ENCODE assay signal across 25 mouse cellular contexts in genomic region chr9:78473588-78473987, GRCm38 (mm10). TPM values are rescaled to one million over a fixed set of nuclear protein-coding genes. Genes with fewer than 3 reads are reported as not detected.
DNase-seq lines count a peak whose midpoint lies in the region; ATAC-seq and TF ChIP-seq lines count a peak whose summit lies in the region.
"Had no signal": no experiment of that assay in that cellular context is flagged by ENCODE, and none has a peak within 500 bp of the region (broad histone marks: within the 10 kb centered on the region; RNA-seq: fewer than 3 reads in every experiment).

No protein-coding gene starts in this region.

- H3K79me2 ChIP-seq in myocyte (ENCODE audit: control insufficient read depth, insufficient read depth) = peaks cover 7% of the 10 kb centered on the region

- H3K9me3 ChIP-seq in forebrain, embryonic 14.5 days (replicated peaks; ENCODE audit: control insufficient read depth, low read length) = no peaks in the 10 kb centered on the region
- no peaks in the 10 kb centered on the region for H3K9me3 ChIP-seq in forebrain, embryonic 11.5 days (ENCODE audit: control insufficient read depth, low read length)
- no peaks in the 10 kb centered on the region for H3K9me3 ChIP-seq in liver, embryonic 12.5 days (replicated peaks)
- H3K9me3 ChIP-seq: embryonic facial prominence, embryonic 15.5 days; heart, embryonic 15.5 days; hindbrain, embryonic 10.5 days; intestine, embryonic 15.5 days; limb, embryonic 15.5 days; midbrain, embryonic 10.5 days; stomach, embryonic 15.5 days had no signal

- no peaks in the 10 kb centered on the region for H3K27me3 ChIP-seq in forebrain, embryonic 14.5 days (replicated peaks; ENCODE audit: control insufficient read depth, insufficient read depth, low read length)
- no peaks in the 10 kb centered on the region for H3K27me3 ChIP-seq in forebrain, embryonic 11.5 days (ENCODE audit: control insufficient read depth, insufficient read depth, low read length)
- no peaks in the 10 kb centered on the region for H3K27me3 ChIP-seq in myocyte (ENCODE audit: control insufficient read depth, insufficient read depth, insufficient read length)
- H3K27me3 ChIP-seq in liver, embryonic 12.5 days (replicated peaks) = no peaks in the 10 kb centered on the region
- H3K27me3 ChIP-seq: embryonic facial prominence, embryonic 15.5 days; heart, embryonic 15.5 days; intestine, embryonic 15.5 days; limb, embryonic 15.5 days; stomach, embryonic 15.5 days had no signal

- no peak overlapping the region for H3K9ac ChIP-seq in forebrain, embryonic 14.5 days (ENCODE audit: low read length)
- H3K9ac ChIP-seq in forebrain, embryonic 11.5 days (ENCODE audit: low read length) = no peak overlapping the region
- no peak overlapping the region for H3K9ac ChIP-seq in liver, embryonic 12.5 days
- H3K9ac ChIP-seq: embryonic facial prominence, embryonic 15.5 days; heart, embryonic 15.5 days; intestine, embryonic 15.5 days; limb, embryonic 15.5 days; liver, postnatal 0 days; stomach, embryonic 15.5 days had no signal

- peaks cover 81% of the 10 kb centered on the region for H3K36me3 ChIP-seq in forebrain, embryonic 14.5 days (ENCODE audit: control insufficient read depth, insufficient read depth, low read length)
- H3K36me3 ChIP-seq in forebrain, embryonic 11.5 days (ENCODE audit: control insufficient read depth, insufficient read depth, low read length) = peaks cover 9% of the 10 kb centered on the region; the same call in 1 of the 2 replicates
- peaks cover 45% of the 10 kb centered on the region for H3K36me3 ChIP-seq in myocyte (ENCODE audit: control insufficient read depth, insufficient read depth)
- H3K36me3 ChIP-seq in liver, embryonic 12.5 days = peaks cover 92% of the 10 kb centered on the region

- H3K4me2 ChIP-seq in forebrain, embryonic 14.5 days (ENCODE audit: low read length) = no peak overlapping the region
- no peak overlapping the region for H3K4me2 ChIP-seq in forebrain, embryonic 11.5 days (ENCODE audit: low read depth, low read length, severe bottlenecking)
- no peak overlapping the region for H3K4me2 ChIP-seq in myocyte (ENCODE audit: low read depth)
- no peak overlapping the region for H3K4me2 ChIP-seq in liver, embryonic 12.5 days
- H3K4me2 ChIP-seq: embryonic facial prominence, embryonic 15.5 days; heart, embryonic 15.5 days; intestine, embryonic 15.5 days; limb, embryonic 15.5 days; stomach, embryonic 15.5 days had no signal

- no peak overlapping the region for H3K4me3 ChIP-seq in forebrain, embryonic 14.5 days (ENCODE audit: low read depth, low read length)
- H3K4me3 ChIP-seq in forebrain, embryonic 11.5 days (ENCODE audit: low read depth, low read length) = no peak overlapping the region
- H3K4me3 ChIP-seq in myocyte = no peak overlapping the region
- no peak overlapping the region for H3K4me3 ChIP-seq in liver, embryonic 12.5 days
- H3K4me3 ChIP-seq: embryonic facial prominence, embryonic 15.5 days; gastrocnemius, adult 2 months; heart, adult 2 months; heart, embryonic 15.5 days; hindbrain, embryonic 10.5 days; intestine, embryonic 15.5 days; left cerebral cortex, adult 2 months; limb, embryonic 15.5 days; midbrain, embryonic 10.5 days; stomach, embryonic 15.5 days had no signal

- DNase-seq in forebrain, embryonic 14.5 days (ENCODE audit: low spot score) = peak; percentile 22
- DNase-seq in forebrain, embryonic 11.5 days (ENCODE audit: low spot score) = no peak
- DNase-seq in left cerebral cortex, postnatal 4 days = peak; percentile 31
- DNase-seq in left cerebral cortex, postnatal 10 days (ENCODE audit: extremely low spot score in 1 of 2, low spot score in 2 of 2) = no peak
- DNase-seq in ES-CJ7 (ENCODE audit: low read depth, low spot score) = peak; percentile 58
- no peak for DNase-seq in gastrocnemius, postnatal 25 days
- DNase-seq: adrenal gland, adult 8-10 months; cerebellum, adult 11-12 months; embryo, embryonic 11 days; gastrocnemius, adult 2 months; heart, adult 2 months; liver, postnatal 0 days; right cerebral cortex, adult 18-20 months; spleen, adult 18-20 months had no signal

- intact Hi-C loops in left cerebral cortex, postnatal 4 days (cut with DNase I) = no loop called here
- intact Hi-C loops in left cerebral cortex, postnatal 10 days (cut with DNase I) = no loop called here

- H3ac ChIP-seq in myocyte (ENCODE audit: control insufficient read depth, insufficient read length) = no peak overlapping the region

- TF ChIP-seq POLR2A in myocyte (IDR thresholded peaks at IDR 0.05; ENCODE audit: insufficient read length, low read depth) = no peak

- no peaks in the 10 kb centered on the region for H3K4me1 ChIP-seq in forebrain, embryonic 14.5 days (ENCODE audit: control insufficient read depth, insufficient read depth, low read length)
- no peaks in the 10 kb centered on the region for H3K4me1 ChIP-seq in forebrain, embryonic 11.5 days (replicated peaks; ENCODE audit: control insufficient read depth, insufficient read depth, low read length)
- H3K4me1 ChIP-seq in liver, embryonic 12.5 days = peaks cover 5% of the 10 kb centered on the region; the same call in 1 of the 2 replicates
- H3K4me1 ChIP-seq: embryonic facial prominence, embryonic 15.5 days; hindbrain, embryonic 10.5 days; intestine, embryonic 15.5 days; limb, embryonic 15.5 days; midbrain, embryonic 10.5 days; stomach, embryonic 15.5 days had no signal

- ATAC-seq in forebrain, embryonic 14.5 days = no peak
- no peak for ATAC-seq in forebrain, embryonic 11.5 days (replicated peaks; ENCODE audit: low FRiP score)
- no peak for ATAC-seq in liver, embryonic 12.5 days
- ATAC-seq: intestine, embryonic 15.5 days; liver, postnatal 0 days had no signal

- WGBS in forebrain, embryonic 14.5 days = 76% methylated on average over 8 of the region's 8 CpGs
- WGBS in forebrain, embryonic 11.5 days = 87% methylated on average over 8 of the region's 8 CpGs
- WGBS in liver, embryonic 12.5 days (ENCODE audit: insufficient replicate concordance) = 85% methylated on average over 8 of the region's 8 CpGs

- no peak overlapping the region for H3K27ac ChIP-seq in forebrain, embryonic 14.5 days (ENCODE audit: low read depth, low read length)
- H3K27ac ChIP-seq in forebrain, embryonic 11.5 days (ENCODE audit: low read depth, low read length) = no peak overlapping the region
- no peak overlapping the region for H3K27ac ChIP-seq in liver, embryonic 12.5 days
- H3K27ac ChIP-seq: embryonic facial prominence, embryonic 15.5 days; gastrocnemius, adult 2 months; heart, adult 2 months; heart, embryonic 15.5 days; hindbrain, embryonic 10.5 days; intestine, embryonic 15.5 days; left cerebral cortex, adult 2 months; limb, embryonic 15.5 days; midbrain, embryonic 10.5 days; stomach, embryonic 15.5 days had no signal

TF ChIP-seq in myocyte, 11 proteins besides CTCF, POLR2A, EP300 and RAD21:
- TF ChIP-seq TCF12 (IDR thresholded peaks at IDR 0.05; ENCODE audit: insufficient read depth, poor library complexity, severe bottlenecking) = no peak
- TF ChIP-seq POLR2AphosphoS2 (IDR thresholded peaks at IDR 0.05; ENCODE audit: insufficient read length, low read depth) = peak; percentile 50
TF ChIP-seq in myocyte: peak in this region for 1.

RNA-seq across cellular contexts. Expression of gene Eef1a1, which starts 15.4 kb away (rescaled TPM):
- 4,517 and 5,265 TPM in 2 replicates for polyA plus RNA-seq in forebrain, embryonic 14.5 days (2014; fragmentation: Nextera tagmentation; extraction: Ambion mirVana)
- polyA plus RNA-seq in forebrain, embryonic 11.5 days (2014; fragmentation: Nextera tagmentation; extraction: Ambion mirVana) = 4,522 and 4,661 TPM in 2 replicates
- total RNA-seq in left cerebral cortex, postnatal 4 days (2021) = 1,000 to 10,000 TPM; 5,205 to 5,346 TPM
- 1,000 to 10,000 TPM; 3,801 to 3,978 TPM for total RNA-seq in left cerebral cortex, postnatal 10 days (2021)
- 8,203 TPM for polyA plus RNA-seq in myocyte (2012; fragmentation: generic; extraction: Trizol)
- polyA plus RNA-seq in liver, embryonic 12.5 days (2016; fragmentation: Nextera tagmentation; extraction: Ambion mirVana) = 2,705 and 2,706 TPM in 2 replicates
- 100 to 1,000 TPM; 488 to 752 TPM for total RNA-seq in gastrocnemius, postnatal 25 days (2021)

RNA-seq across cellular contexts. Expression of gene Gm17324, which starts 25.0 kb away (rescaled TPM):
- polyA plus RNA-seq in forebrain, embryonic 14.5 days (2014; fragmentation: Nextera tagmentation; extraction: Ambion mirVana) = 0.52 and 0.56 TPM in 2 replicates
- 0.72 and 0.80 TPM in 2 replicates for polyA plus RNA-seq in forebrain, embryonic 11.5 days (2014; fragmentation: Nextera tagmentation; extraction: Ambion mirVana)
- total RNA-seq in left cerebral cortex, postnatal 4 days (2021) = under 1 TPM in 1 of 2 experiments, not detected in 1; 0.66 TPM
- total RNA-seq in left cerebral cortex, postnatal 10 days (2021) = 1 to 10 TPM in 1 of 2 experiments, under 1 TPM in 1; 0.88 to 1.8 TPM
- polyA plus RNA-seq in myocyte (2012; fragmentation: generic; extraction: Trizol) = 0.13 TPM
- 1.0 and 1.1 TPM in 2 replicates for polyA plus RNA-seq in liver, embryonic 12.5 days (2016; fragmentation: Nextera tagmentation; extraction: Ambion mirVana)
- not detected for total RNA-seq in gastrocnemius, postnatal 25 days (2021)
- total RNA-seq: gastrocnemius, adult 2 months; heart, adult 2 months; neutrophil, adult 5-6 weeks had no signal
- polyA plus RNA-seq: heart, adult 2 months had no signal

RNA-seq across cellular contexts. Expression of gene Mto1, which starts 25.6 kb away (rescaled TPM):
- 23.0 and 25.5 TPM in 2 replicates for polyA plus RNA-seq in forebrain, embryonic 14.5 days (2014; fragmentation: Nextera tagmentation; extraction: Ambion mirVana)
- polyA plus RNA-seq in forebrain, embryonic 11.5 days (2014; fragmentation: Nextera tagmentation; extraction: Ambion mirVana) = 28.0 and 30.6 TPM in 2 replicates
- 10 to 100 TPM; 24.2 to 26.1 TPM for total RNA-seq in left cerebral cortex, postnatal 4 days (2021)
- 10 to 100 TPM; 21.1 to 21.2 TPM for total RNA-seq in left cerebral cortex, postnatal 10 days (2021)
- polyA plus RNA-seq in myocyte (2012; fragmentation: generic; extraction: Trizol) = 10.8 TPM
- polyA plus RNA-seq in liver, embryonic 12.5 days (2016; fragmentation: Nextera tagmentation; extraction: Ambion mirVana) = 29.3 and 33.3 TPM in 2 replicates
- total RNA-seq in gastrocnemius, postnatal 25 days (2021) = 10 to 100 TPM; 17.3 to 18.3 TPM

RNA-seq across cellular contexts. Expression of gene Cgas, which starts 30.6 kb away (rescaled TPM):
- polyA plus RNA-seq in forebrain, embryonic 14.5 days (2014; fragmentation: Nextera tagmentation; extraction: Ambion mirVana) = 0.50 and 0.51 TPM in 2 replicates
- polyA plus RNA-seq in forebrain, embryonic 11.5 days (2014; fragmentation: Nextera tagmentation; extraction: Ambion mirVana) = 0.39 and 0.44 TPM in 2 replicates
- total RNA-seq in left cerebral cortex, postnatal 4 days (2021) = under 1 TPM; 0.48 to 0.62 TPM
- under 1 TPM; 0.66 to 0.83 TPM for total RNA-seq in left cerebral cortex, postnatal 10 days (2021)
- polyA plus RNA-seq in myocyte (2012; fragmentation: generic; extraction: Trizol) = 0.56 TPM
- polyA plus RNA-seq in liver, embryonic 12.5 days (2016; fragmentation: Nextera tagmentation; extraction: Ambion mirVana) = 1.4 and 1.5 TPM in 2 replicates
- total RNA-seq in gastrocnemius, postnatal 25 days (2021) = under 1 TPM; 0.19 to 0.20 TPM

Comparison
In these comparisons a context has a peak if more than half of its experiments do, and no peak if none do; other contexts are left out.
1. DNase-seq: peak in forebrain, embryonic 14.5 days (single experiment), left cerebral cortex, postnatal 4 days (single experiment) and ES-CJ7 (single experiment); none in forebrain, embryonic 11.5 days (single experiment), left cerebral cortex, postnatal 10 days (0 of 2) and gastrocnemius, postnatal 25 days (single experiment).